Mouse (Mus musculus): ENCODE measurements around the gene Tmem175.

Gene Tmem175

DNA sequence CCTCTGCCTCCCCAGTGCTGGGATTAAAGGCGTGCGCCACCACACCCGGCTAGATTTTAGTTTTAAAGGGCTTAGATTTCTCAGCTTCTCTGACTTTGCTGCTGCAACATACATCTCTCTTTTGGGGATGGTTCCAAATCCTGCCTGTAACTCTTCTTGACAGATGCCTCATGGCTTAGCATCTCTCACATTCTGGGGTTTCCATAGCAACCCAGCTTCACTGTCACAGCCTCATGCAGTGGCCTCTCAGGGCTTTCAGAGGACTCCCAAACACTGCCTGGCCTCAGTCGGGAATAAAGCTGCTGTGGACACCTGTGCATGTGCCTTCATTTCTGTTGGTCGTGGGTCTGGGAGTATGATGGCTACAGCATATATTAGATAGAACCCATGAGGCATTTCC, 59.5 kb downstream of the Tmem175 start:
- POLR2A ChIA-PET: interaction anchor here in 2 of 4 experiments (0.5 to 2.6 kb wide), 3 partner anchors 12 to 906 kb away, joined by 3 to 12 read pairs (median 3); no protein-coding TSS in a partner anchor
- CTCF ChIA-PET: interaction anchor here in 1 of 4 experiments (0.6 kb wide), 1 partner anchor 812 kb away, joined by 3 read pairs; no protein-coding TSS in a partner anchor

DNA sequence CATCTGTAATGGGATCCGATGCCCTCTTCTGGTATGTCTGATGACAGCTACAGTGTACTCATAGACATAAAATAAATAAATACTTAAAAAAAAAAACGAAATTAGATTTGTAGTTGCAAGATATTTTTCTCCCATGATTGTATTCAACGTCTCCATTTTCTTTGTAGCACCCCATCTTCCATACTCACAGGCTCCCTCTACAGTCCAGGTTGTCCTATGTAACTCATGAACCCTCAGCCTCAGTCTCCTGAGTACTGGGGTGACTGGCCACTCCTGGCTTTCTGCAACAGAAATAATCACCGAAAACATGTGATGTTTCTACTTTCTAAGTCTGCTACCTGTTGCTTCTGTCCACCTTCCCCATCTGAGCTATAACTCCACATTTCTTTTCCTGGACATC, 61.6 kb downstream of the Tmem175 start:
- POLR2A ChIA-PET: interaction anchor here in 3 of 4 experiments (0.7 to 6.0 kb wide), 3 partner anchors 9 to 21 kb away, joined by 3 to 52 read pairs (median 43); partner anchors contain the start of gene Dgkq (in 2 of the 3)

DNA sequence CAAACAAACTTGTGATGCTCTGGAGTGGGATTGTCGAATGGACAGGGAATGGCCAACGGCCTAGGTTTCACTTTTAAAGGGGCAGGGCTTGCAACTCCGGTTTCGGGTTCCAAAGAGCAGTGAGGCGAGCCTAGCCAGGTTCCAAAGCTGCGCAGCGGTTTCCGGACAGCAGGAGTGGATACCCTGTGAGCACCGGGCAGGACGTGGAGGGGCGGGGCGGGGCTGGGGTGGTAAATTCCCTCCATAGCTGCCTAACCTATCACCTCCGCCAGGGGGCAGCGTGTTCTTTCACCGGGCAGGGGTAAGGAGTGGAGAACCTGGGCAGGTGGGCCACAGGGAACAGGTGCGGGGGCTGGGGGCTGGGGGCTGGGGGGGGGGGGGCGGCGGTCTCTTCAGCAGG, 62.7 kb downstream of the Tmem175 start, which contains the start of gene Fgfrl1:
Gene Fgfrl1 (plus strand): TSS at position 112 of the 400 bp plus-strand sequence.
- ChIA-PET POLR2A (interaction anchor here in 2 of 4 experiments (1.4 to 6.0 kb wide), 7 partner anchors 9 to 149 kb away, joined by 3 to 52 read pairs (median 14); partner anchors contain the start of genes Dgkq (in 2 of the 2), Gak (in 1 of the 2) and Tmem175 (in 1 of the 2)), CTCF (interaction anchor here (0.6 to 3.8 kb wide), 22 partner anchors 9 to 1390 kb away, joined by 3 to 28 read pairs (median 6); partner anchors contain the start of genes Dgkq (in 2 of the 4) and Slc26a1 (in 1 of the 4))

More for the DNA sequence above, 61.6 kb downstream of the Tmem175 start:
- CTCF ChIA-PET: interaction anchor here in 2 of 4 experiments (1.3 to 3.8 kb wide), 6 partner anchors 14 to 36 kb away, joined by 6 to 28 read pairs (median 14); partner anchors contain the start of gene Dgkq (in 1 of the 2)

DNA sequence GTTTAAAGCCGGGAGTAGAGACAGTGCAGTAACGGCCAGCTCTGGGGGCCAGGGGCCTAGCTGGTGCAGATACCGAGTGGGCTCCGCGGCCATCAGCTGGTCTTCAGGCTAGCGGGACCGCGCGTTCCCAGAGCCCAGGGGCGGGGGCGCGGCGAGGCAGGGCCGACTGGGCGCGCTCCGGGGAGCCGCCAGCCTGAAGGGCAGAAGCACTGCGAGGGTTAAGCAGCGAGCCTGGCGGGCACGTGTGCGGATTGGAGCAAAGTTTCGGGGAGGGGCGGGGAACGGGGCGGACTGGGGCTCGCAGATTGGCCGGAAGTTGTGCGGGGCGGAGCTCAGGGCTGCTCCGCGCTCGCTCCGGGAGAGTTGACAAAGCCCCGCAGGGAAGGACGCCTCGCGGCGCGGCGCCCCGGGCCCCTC, 64.3 kb downstream of the Tmem175 start:
- ChIA-PET POLR2A (interaction anchor here in 3 of 4 experiments (0.5 to 6.0 kb wide), 39 partner anchors 9 to 1755 kb away, joined by 3 to 52 read pairs (median 5); partner anchors contain the start of genes Dgkq (in 3 of the 3), Idua (in 3 of the 3), Gak (in 2 of the 3) and Pcgf3 (in 2 of the 3)), CTCF (interaction anchor here (0.5 to 3.8 kb wide), 21 partner anchors 9 to 869 kb away, joined by 3 to 28 read pairs (median 6); partner anchors contain the start of gene Dgkq (in 1 of the 4))

DNA sequence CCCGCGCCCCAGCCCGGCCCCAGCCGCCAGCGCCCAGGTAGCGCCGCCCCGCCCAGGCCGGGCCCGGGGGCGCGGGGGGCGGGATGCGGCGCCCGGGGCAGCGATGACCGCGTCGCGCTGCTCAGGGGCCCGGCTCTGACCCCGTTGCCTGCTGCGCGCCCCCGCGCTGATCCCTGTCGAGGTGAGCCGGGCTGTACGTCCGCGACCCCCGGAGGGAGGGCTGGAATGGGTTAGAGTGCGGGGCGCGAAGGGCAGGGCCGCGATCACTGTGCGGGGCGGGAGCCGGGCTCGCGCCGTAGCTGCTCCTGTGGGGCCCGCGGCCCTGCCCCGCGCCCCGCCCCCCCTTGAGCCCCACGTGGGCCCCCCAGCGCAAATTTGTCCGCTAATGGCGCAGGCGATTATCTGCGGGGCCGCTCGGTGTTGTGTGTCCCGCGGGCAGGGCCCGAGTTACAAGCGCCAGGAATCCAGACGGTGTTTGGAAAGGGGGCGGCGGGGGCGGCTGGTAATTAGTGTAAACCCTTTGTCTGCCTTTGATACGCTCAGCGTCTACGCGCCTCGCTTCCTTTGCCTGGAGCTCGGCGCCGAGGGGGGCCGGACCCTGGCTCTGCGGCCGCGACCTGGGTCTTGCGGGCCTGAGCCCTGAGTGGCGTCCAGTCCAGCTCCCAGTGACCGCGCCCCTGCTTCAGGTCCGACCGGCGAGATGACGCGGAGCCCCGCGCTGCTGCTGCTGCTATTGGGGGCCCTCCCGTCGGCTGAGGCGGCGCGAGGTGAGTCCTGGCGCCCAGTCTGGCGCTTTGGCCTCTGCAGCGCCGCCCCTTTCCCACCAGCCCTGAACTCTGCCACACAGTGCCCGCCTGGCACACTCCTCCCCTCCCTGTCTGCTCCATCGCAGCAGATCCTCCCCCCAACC, 65.0 kb downstream of the Tmem175 start:
- ChIA-PET POLR2A (interaction anchor here in 3 of 4 experiments (0.6 to 6.0 kb wide), 34 partner anchors 8 to 773 kb away, joined by 3 to 52 read pairs (median 5); partner anchors contain the start of genes Dgkq (in 3 of the 3), Idua (in 3 of the 3), Gak (in 2 of the 3) and Pcgf3 (in 2 of the 3)), CTCF (interaction anchor here (0.8 to 3.8 kb wide), 14 partner anchors 9 to 859 kb away, joined by 3 to 28 read pairs (median 6); no protein-coding TSS in a partner anchor)

DNA sequence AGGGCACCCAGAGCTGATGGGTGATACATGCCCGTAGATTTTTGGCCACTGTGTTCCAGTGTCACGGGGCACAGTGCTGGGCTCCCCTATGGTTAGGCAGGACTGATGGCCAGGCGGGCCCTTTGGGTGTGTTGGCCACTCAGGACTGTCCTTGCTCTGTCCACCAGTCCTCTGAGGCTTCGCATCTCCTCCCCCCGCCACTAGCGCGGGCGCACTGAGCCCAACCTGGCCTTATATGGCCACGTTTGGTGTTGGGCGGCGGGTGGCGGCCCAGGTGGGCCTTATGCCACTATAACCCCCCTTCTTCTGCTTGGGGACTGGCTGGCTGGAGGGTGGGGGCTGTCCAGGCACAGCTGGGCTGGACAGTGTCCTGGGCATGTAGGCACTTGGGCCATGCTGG, 66.3 kb downstream of the Tmem175 start:
- ChIA-PET POLR2A (interaction anchor here in 3 of 4 experiments (0.7 to 6.0 kb wide), 7 partner anchors 12 to 643 kb away, joined by 3 to 52 read pairs (median 3); partner anchors contain the start of genes Dgkq (in 2 of the 3) and Pcgf3 (in 1 of the 3)), CTCF (interaction anchor here in 2 of 4 experiments (0.6 to 2.0 kb wide), 4 partner anchors 16 to 462 kb away, joined by 3 to 4 read pairs (median 4); partner anchors contain the start of gene Dgkq (in 1 of the 2))

DNA sequence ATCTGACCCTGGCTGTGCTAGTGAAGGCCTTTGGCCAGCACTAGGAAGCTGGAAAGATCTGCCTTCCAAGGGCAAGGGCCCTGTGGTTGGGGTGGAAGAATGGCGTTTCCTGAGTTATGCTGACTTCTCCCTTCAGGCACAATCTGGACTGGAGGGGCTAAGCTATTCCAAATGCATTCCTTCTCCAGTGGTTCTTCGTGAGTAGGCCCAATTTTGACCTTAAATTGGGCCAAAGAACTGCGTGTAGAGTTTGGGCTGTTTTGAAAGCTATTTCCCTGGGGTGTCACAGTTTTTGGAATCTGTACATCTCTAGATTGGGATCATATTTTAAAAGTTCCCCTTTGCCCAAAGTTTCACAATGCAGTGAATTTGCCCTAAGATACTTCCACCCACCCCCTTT, 67.0 kb downstream of the Tmem175 start:
- ChIA-PET POLR2A (interaction anchor here in 3 of 4 experiments (0.5 to 1.0 kb wide), 5 partner anchors 69 to 644 kb away, joined by 3 to 6 read pairs (median 3); partner anchors contain the start of gene Pcgf3 (in 1 of the 3)), CTCF (interaction anchor here in 2 of 4 experiments (0.6 to 2.0 kb wide), 3 partner anchors 17 to 463 kb away, joined by 3 to 4 read pairs (median 4); partner anchors contain the start of gene Dgkq (in 1 of the 2))

DNA sequence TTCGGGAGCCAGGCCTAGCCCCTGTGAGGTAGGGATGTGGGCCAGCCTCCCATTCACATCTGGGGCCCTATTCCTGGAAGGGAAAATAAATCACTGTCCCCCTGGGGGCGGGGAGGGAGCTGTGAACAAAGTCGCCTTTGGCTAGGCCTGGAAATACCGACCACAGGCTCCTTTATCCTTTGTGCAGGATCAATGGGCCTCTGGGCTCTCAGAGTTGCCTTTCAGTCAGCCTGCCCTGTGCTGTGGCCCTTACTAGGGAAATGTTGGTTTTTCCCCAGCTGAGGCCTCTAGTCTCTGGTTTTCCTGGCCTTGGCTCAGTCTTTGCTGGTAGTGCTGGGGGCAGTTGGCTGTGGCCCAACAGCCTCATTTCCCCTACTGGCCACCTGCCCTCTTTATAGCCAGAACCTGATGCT, 67.8 kb downstream of the Tmem175 start:
- POLR2A ChIA-PET: interaction anchor here in 2 of 4 experiments (1.4 to 3.4 kb wide), 2 partner anchors 28 kb away, joined by 4 to 14 read pairs; partner anchors contain the start of gene Dgkq (in 2 of the 2)
- CTCF ChIA-PET: no interaction called here

All from embryonic stem cell, embryonic (primary cell).